Mouse (Mus musculus) embryo, embryonic 9.5 days (tissue): ENCODE data around the gene Col4a4.

Experiments
- DNase-seq: peaks from one replicate; pipeline ENCODE4 v3.0.0-alpha.2; 2017; ENCODE audit errors: extremely low spot score

The Col4a4 gene

GRCm38 (mm10) chr1:82475821-82476220, 110.8 kb downstream of the Col4a4 start:
- DNase-seq, result no peak

- no peak for DNase-seq
Measured at GRCm38 (mm10) chr1:82475254-82475653, 111.4 kb downstream of the Col4a4 start.

DNA sequence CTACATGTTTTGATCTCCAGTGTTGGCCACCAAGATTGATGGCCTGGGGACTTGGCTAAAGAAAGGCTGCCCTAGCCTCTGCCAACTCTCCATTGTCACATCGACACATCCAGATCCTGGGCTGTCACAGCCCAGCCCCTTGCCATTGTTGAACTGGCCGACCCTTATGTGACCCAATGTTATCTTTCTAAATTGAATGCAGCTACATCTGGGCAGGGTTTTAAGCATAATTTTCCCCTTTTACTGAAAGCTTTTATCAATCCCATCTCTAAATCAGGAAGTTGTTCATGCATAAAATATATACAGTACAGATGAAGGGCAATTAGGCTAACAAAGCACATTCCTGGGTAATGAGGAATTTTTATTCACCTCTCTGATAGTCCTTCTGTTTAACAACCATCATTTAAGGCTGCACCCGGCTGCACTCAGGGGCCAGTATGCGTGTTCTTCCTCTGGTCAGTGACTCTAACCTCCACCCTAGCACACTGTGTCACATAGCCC, 112.1 kb downstream of the Col4a4 start:
- peak; percentile 39 for DNase-seq

GRCm38 (mm10) chr1:82473467-82473866, 113.2 kb downstream of the Col4a4 start:
- no peak for DNase-seq

- DNase-seq, result no peak
Measured at GRCm38 (mm10) chr1:82470516-82471225, 116.0 kb downstream of the Col4a4 start.

DNA sequence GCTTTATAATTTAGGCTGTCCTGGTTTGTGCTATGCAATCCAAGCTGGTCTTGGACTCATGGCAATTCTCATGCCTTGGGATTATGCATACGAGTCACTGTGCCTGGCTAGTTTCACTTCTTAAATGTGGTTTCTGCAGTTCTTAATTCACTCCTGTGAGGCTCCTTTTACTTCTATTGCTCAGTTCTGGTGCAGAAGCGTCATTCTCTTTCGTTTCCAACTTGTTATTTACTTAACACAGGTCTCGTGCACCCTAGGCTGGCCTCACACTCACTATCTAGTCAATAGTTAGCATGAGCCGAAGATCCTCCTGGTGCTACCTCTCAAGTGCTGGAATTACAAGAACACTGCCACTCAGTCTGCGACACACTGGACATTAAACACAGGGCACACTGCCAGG, 117.8 kb downstream of the Col4a4 start:
- no peak for DNase-seq

DNA sequence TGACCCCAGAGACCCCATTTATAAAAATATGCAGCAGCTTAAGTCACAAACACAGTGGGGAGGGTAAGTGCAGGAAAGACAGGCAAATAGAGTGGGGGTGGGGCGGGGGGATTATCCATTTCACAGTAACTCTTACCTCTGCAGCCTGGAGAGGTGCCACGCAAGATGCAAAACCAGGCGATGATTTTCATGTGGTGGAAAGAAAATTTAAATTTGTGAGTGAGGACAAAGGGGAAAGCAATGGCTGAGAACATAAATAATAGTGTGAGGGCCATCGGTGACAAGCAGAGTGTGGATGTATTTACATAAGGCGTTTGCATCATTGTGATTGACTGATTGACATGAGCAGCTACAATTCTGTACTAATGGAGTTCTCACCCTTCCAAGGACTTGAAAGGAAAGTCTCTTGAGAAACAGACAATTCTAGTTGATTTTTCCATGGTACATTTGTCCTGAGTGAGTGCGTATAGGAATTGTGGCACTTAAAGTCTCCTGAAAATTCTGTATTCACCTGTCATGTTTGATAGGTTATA, 121.3 kb downstream of the Col4a4 start:
- DNase-seq, result no peak

- DNase-seq, result no peak
Measured at GRCm38 (mm10) chr1:82461041-82461440, 125.6 kb downstream of the Col4a4 start.

DNA sequence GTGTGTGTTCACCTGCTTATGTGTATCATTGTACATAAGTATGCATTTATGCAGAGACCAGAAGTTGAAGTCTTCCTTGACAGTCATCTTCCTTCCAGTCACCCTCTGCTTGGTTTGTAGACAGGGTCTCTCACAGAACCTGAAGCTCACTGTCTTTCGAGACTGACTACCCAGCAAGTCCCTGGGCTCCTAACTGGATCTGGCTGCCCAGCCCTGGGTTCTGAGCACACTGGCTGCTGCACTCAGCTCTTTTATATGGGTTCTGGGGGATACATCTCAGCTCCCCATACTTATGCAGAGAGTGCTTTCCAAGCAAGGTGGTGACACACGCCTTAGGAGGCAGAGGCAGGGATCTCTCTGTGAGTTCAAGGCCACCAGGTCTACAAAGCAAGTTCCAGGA, 126.7 kb downstream of the Col4a4 start:
- no peak for DNase-seq

DNA sequence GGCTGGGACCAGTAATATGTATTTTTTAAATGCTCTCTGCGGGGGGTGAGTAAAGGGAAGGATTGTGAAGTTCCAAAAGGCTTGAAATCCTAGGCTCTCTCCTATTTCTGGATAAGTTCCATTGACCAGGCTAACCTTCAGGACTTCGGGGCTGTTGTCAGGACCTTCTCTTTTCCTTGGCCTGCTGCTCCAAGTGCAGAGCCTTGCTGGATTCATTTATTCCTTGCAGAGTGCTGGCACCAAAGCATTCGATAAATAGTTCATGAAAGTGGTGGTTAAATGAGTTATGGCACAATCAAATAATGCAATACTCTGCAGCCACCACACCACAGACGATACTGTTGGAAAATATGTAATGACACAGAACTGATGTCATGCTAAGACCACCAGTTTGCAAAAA, 127.3 kb downstream of the Col4a4 start:
- no peak for DNase-seq

GRCm38 (mm10) chr1:82454031-82454430, 132.6 kb downstream of the Col4a4 start:
- DNase-seq, result no peak

- DNase-seq, result no peak
Measured at GRCm38 (mm10) chr1:82451927-82452651, 134.6 kb downstream of the Col4a4 start.

GRCm38 (mm10) chr1:82449851-82450250, 136.8 kb downstream of the Col4a4 start:
- no peak for DNase-seq

DNA sequence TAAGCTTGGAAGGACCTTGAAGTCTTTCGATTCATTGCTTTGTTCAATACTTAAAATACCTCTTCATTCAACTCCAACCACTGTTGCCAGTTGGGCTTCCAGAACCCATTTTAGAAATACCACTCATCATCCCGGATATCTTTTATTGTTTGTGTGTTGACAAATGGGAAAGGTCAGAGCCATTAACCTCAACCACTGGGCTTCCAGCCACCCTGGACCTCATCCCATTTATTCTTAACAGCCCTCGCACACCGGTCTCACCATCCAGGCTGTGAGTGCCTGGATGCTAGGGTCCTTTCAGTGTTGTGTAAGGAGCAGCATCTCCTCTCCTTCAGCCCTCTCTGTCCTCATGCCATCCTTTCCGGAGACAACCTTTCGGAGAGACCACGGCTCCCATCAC, 140.6 kb downstream of the Col4a4 start:
- no peak for DNase-seq

- DNase-seq, result no peak
Measured at GRCm38 (mm10) chr1:82443517-82443916, 143.1 kb downstream of the Col4a4 start.

- no peak for DNase-seq
Measured at GRCm38 (mm10) chr1:82440123-82440522, 146.5 kb downstream of the Col4a4 start.

- no peak for DNase-seq
Measured at GRCm38 (mm10) chr1:82437273-82437672, 149.4 kb downstream of the Col4a4 start.

- DNase-seq, result no peak
Measured at GRCm38 (mm10) chr1:82433649-82434005, 153.0 kb downstream of the Col4a4 start.

GRCm38 (mm10) chr1:82432919-82433648, 153.6 kb downstream of the Col4a4 start:
- DNase-seq, result peak; percentile 57

DNA sequence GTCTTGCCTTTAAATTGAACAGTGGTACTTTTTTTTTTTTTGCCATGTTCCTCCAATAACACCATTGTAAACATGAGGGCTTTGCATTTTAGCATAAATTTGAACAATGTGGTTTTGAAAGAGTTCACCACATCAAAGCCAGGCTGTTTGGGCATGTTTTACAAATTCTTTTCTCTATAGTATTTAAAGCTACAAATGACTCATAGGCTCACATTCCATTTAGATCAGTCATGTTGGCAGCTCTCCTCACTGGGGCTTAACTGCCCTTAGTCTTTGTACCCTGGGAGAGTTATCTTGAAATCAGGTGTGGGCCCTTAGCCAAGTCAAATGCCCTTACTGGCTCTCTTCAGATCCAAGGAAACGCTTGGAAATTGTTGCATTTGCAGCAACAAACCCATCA, 157.6 kb downstream of the Col4a4 start:
- no peak for DNase-seq

DNA sequence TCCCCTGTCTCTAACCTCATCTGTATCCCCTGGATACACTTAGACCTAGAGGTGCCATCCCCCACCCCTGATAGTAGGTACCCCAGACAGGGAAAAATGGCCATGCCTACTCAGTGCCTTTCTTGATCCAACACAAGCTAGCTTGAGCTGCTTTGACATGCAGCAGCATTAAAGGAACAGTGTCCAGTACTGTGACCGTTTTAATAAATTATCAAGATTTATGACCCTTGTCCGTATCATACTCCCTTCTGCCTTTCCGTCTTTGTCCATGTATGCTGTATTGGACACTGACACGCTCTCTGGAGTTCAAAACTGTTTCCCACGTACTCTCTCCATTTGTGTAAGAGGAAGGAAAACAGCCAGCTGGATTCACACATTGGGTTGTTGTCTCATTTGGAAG, 158.9 kb downstream of the Col4a4 start:
- DNase-seq, result no peak

DNA sequence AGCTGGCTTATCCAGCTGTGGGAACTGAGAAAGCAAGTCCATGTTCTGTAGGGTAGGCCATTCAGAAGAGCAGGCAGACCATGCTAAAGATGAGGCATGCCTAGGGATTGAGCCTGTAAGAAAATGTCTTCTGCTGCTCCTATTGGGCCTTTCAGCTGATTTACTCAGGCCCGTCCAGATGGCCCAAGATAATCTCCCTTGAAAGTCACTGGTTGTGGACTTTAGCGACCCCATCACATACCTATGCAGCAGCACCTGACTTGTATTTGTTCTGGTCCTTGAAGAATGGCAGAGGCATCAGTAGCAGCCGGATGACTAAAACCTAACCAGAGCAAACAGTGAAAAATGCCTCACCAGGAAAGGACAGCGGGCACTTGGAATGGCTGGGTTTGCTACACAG, 171.0 kb downstream of the Col4a4 start:
- DNase-seq, result no peak
